Mouse (Mus musculus) liver, embryonic 14 days (tissue): ENCODE results near the gene Ddt. TPM values are rescaled to one million over a fixed set of nuclear protein-coding genes. Genes with fewer than 3 reads are reported as not detected.

Source experiments
- polyA plus RNA-seq: library from polyadenylated mRNA; depleted of rRNA; stranded (reverse); fragments of >200 nt; gene quantifications from 2 replicates; pipeline ENCODE4 v1.2.3, GENCODE M21; 2012; rRNA removed

Ddt gene
- 96.1 and 120 TPM in 2 replicates for polyA plus RNA-seq

GRCm38 (mm10) chr10:75772795-75773664 is at the start of gene Ddt:
Gene Ddt, minus strand, starts transcription at chr10:75773414.

GRCm38 (mm10) chr10:75822443-75822842 is 49.2 kb upstream of the Ddt start, which contains the start of gene Gstt4:
Gene Gstt4, minus strand, starts transcription at chr10:75822543.

GRCm38 (mm10) chr10:75798176-75798696 is 25.0 kb upstream of the Ddt start, which contains the start of gene Gstt1:
Gene Gstt1, minus strand, starts transcription at chr10:75798584.

DNA sequence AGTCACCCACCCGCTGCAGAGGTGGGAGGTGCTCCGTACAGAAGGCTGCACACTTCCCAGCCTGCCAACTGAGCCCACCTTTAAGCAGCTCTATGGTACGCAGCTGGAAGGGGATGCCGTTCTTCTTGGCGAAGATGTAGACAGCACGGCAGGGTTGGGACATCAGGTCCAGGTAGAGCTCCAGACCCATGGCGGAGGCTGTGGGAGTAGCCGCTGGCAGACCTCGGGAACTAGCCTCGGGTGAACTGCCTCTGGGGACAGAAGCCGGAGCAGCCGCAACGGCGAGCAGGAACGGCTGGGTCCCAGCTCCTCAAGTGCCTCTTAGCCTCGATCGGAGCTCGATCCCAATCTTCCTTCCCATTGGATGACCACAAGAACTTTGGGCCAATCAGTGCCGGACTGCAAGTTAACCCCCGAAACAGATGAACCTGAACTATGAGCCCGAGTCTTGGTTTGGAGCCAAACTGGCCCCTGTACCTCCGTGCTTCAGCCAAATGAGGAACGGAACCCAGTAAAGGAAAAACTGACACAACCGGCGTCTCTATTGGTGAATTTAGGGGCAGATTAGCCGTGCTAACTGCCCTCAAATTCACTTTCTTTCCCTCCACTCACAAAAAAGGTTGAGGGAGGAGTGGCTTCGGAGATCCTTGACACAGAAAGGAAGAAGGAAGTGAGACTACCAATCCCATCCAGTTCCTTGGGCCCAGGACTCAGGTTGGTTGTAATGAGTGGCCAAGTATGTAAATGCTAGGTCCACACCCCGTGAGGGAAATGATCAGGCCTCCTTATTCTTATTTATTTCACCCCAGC is 7.8 kb upstream of the Ddt start, which contains the start of the genes Gm20441 and Gstt3:
Gm20441 (minus strand) TSS at position 186 of the 810 bp plus-strand sequence.
Gstt3 (minus strand) TSS at position 646 of the 810 bp plus-strand sequence.

DNA sequence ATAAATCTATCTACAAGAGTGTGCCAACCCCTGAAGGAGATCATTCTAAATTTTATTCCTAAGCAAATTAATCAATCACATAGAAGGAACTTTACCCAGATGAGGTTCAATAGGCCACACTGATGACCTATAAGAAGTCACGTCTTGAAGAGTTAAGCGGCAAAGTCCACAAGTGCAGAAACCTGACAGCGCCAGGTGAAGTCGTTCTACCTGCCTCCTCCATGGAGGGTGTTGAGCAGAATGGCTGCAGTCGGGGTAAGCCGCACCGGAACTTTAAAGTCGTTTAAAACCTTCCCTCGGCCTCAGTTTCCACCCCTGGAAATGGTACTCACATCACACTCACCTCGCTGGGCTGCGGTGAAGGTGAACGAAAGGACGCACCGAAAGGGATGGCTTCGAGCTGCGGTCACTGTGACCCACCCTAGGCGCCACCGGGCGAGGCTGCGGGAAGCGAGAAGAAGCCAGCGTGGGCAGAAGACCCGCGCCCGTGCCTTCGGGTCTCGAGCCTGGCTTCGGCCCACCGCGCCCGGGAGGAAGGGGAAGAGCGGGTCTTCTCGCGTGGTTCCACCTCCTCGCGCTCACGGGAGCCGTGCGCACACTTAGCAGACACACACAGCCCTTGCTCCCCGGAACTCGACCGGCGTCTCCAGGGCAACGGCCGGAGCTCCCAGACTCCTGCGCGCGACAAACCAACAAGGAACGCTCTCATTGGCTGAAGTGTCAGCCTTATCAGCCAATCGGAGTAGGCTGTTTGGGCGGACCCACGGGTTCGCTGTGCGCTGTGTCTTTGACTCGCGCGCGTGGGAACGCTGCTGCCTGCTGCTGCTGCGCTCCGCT is 9.3 kb downstream of the Ddt start, which contains the start of gene Cabin1:
Cabin1 (minus strand) TSS at position 660 of the 837 bp plus-strand sequence.

Other genes with a start within 250 kb of the Ddt start
- 0.02 and 0.07 TPM in 2 replicates for gene Lrrc75b, start 213.1 kb downstream of the Ddt start, polyA plus RNA-seq
- 3.9 and 4.7 TPM in 2 replicates for gene Ggt1, start 211.8 kb downstream of the Ddt start, polyA plus RNA-seq
- gene Ggt5, start 184.1 kb downstream of the Ddt start, polyA plus RNA-seq: 0.52 TPM in 2 replicates
- 0.94 and 1.1 TPM in 2 replicates for gene Susd2, start 129.4 kb downstream of the Ddt start, polyA plus RNA-seq
- 8.7 and 12.0 TPM in 2 replicates for gene Cabin1, start 9.1 kb downstream of the Ddt start, polyA plus RNA-seq
- 0.09 TPM in 1 of 2 replicates, not detected in the other for gene Gm20441, start 7.5 kb upstream of the Ddt start, polyA plus RNA-seq
- 3.8 and 5.9 TPM in 2 replicates for gene Gstt3, start 8.0 kb upstream of the Ddt start, polyA plus RNA-seq
- 55.5 and 69.9 TPM in 2 replicates for gene Gstt1, start 25.2 kb upstream of the Ddt start, polyA plus RNA-seq
- gene Gstt4, start 49.1 kb upstream of the Ddt start, polyA plus RNA-seq: 0.03 TPM in 1 of 2 replicates, not detected in the other
- 29.6 and 31.3 TPM in 2 replicates for gene Gstt2, start 64.0 kb upstream of the Ddt start, polyA plus RNA-seq
- 763 and 777 TPM in 2 replicates for gene Mif, start 86.8 kb upstream of the Ddt start, polyA plus RNA-seq
- 0.25 and 0.42 TPM in 2 replicates for gene Derl3, start 120.0 kb upstream of the Ddt start, polyA plus RNA-seq
- 25.7 and 31.4 TPM in 2 replicates for gene Smarcb1, start 148.2 kb upstream of the Ddt start, polyA plus RNA-seq
- 47.5 and 59.7 TPM in 2 replicates for gene Chchd10, start 159.7 kb upstream of the Ddt start, polyA plus RNA-seq
- gene Mmp11, start 163.1 kb upstream of the Ddt start, polyA plus RNA-seq: 1.3 and 1.8 TPM in 2 replicates
- gene Gm867, start 167.3 kb upstream of the Ddt start, polyA plus RNA-seq: 20.8 and 25.9 TPM in 2 replicates
- 0.52 and 1.2 TPM in 2 replicates for gene Vpreb3, start 169.6 kb upstream of the Ddt start, polyA plus RNA-seq
- gene Gm5134, start 181.1 kb upstream of the Ddt start, polyA plus RNA-seq: 0.03 and 0.05 TPM in 2 replicates